Mouse (Mus musculus): ENCODE measurements around the gene Ppp1r3a.

DNA sequence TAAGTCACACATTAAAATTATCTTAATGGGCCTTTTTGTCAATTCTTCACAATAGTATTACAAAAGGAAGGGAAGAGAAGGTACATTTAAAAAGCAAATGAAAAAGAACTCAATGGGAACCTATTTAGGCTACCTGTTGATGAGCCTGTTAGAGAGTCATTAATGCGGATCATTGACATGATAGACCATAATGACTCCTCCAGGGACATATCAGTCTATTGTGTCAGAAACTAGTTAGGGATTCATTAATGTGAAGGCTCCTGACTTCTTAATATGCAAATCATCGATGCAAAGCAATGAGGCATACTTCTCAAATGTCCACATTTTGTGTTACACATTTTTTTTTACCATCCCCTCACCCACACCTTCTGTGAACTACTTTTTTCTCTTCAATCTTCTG lies 19.1 kb downstream of the Ppp1r3a start:
- TF ChIP-seq ZC3H11A (IDR thresholded peaks at IDR 0.05; ENCODE audit: borderline replicate concordance, low read depth, low read length) (no peak), ZNF384 (IDR thresholded peaks at IDR 0.05; ENCODE audit: low read depth, low read length) (no peak), HCFC1 (IDR thresholded peaks at IDR 0.05; ENCODE audit: borderline replicate concordance, insufficient read depth, low read length) (no peak)
